Mouse (Mus musculus) layer of hippocampus, adult 6 months (tissue): ENCODE data around the gene Olfr704. TPM values are rescaled to one million over a fixed set of nuclear protein-coding genes. Genes with fewer than 3 reads are reported as not detected.

Source experiments
- long read RNA-seq, 2 experiments: library from polyadenylated mRNA; unstranded; transcript quantifications; one replicate each; pipeline ENCODE4 v2.0.0; 2019 to 2020
- polyA plus RNA-seq: library from polyadenylated mRNA; unstranded; fragments of <200 nt; fragmentation: Nextera tagmentation; gene quantifications from 2 replicates; pipeline ENCODE4 v1.2.3, GENCODE M21; 2021

Gene Olfr704
- polyA plus RNA-seq: not detected in 2 replicates
- long read RNA-seq, experiment 1: 0 reads
- long read RNA-seq, experiment 2: 0 reads

DNA sequence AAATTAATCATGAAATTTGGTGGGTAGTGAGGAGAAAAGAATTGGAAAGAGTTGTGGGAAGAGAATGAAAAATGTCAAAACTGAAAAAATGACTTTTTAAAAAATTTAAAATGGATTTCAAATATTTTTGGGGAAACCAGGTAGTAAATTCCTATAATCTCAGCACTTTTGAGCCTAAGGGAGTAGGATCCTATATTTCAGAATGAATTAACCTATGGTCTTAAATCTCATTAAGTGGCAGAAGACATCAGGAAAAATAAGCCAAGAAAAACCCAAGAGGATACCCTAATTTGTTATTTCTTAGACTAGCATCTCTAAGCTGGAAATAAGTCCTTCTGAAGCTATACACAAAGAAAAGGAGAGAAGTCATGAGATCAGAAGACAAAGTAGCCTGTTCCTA, at the start of gene Olfr704:
Gene Olfr704, plus strand, starts transcription at position 301 of the 400 bp plus-strand sequence.

DNA sequence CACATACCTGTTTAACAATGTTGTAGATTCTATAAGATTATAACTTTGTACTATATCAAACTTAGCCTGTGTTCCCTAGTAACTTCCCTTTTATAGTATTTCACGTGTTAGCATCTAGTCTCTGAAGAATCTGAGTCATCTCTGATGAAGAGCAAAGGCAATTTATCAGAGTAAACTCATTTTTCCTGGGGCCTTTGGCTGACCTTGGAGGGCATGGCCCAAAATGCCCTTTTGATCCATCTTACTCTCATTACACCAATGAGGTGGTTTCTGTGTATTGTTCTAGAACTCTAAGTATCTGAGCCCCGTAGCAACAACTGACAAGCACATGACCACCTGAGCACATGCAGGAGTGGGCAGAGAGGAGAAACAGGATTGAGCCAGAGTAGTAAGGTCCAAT, 49.2 kb upstream of the Olfr704 start, which contains the start of gene Olfr701:
Gene Olfr701, plus strand, starts transcription at position 301 of the 400 bp plus-strand sequence.

DNA sequence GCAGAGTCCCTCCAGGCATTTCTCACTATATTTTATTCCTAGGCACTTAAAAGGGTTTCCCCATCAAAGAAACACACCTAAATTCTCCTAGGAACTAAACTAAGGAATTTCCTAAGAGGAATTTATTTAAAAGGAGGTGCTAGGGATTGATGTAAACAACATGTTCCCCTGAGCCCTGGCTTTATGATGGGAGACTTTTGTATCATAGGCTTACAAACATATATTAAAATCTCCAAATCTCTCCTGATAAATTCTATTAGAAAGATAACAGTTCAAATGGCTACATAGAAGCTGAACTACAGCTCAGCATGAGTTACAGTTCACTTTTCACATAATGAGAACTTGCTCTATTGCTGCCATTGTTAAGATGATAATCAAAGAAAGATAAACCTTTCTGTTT, 29.2 kb upstream of the Olfr704 start, which contains the start of gene Olfr702:
Gene Olfr702, minus strand, starts transcription at position 101 of the 400 bp plus-strand sequence.

DNA sequence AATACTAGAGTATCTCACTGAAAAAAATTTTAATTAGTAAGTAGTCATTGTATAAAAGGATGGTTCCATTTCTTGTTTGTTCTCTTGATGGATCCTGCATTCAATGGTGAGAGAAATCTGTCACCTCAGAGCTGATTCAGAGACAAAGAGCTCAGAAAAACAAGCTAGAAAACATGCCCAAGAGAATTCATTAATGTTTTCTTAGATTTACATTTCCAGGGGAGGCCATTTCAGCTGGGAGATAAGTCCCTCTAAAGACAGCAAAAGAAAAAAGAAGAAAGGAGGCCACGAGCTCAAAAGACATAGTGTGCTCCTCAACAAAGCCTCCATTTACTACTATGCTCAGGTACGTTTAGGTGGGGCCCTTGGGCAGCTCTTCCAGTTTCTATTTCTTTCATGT, 19.9 kb upstream of the Olfr704 start, which contains the start of gene Olfr703:
Gene Olfr703, plus strand, starts transcription at position 301 of the 400 bp plus-strand sequence.

DNA sequence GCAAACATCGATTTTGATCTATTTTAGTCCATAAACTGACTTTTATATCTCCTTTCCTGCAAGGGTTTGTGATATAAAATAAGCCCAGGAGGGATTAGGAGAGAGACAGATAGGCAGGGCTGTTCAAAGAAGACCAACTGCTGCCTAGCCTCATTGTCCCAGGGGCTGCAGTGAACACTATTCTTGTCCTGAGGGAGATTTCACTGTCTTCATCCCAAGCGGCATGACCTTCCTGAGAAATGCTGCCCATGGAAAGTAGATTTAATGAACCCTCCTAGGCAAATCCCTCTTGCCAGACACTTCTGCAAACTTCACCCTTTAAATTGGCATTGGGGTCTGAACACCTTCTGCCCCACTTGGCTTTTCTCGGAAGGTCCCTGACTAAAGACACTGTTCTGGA, 13.8 kb downstream of the Olfr704 start, which contains the start of gene Olfr705:
Gene Olfr705, minus strand, starts transcription at position 101 of the 400 bp plus-strand sequence.

DNA sequence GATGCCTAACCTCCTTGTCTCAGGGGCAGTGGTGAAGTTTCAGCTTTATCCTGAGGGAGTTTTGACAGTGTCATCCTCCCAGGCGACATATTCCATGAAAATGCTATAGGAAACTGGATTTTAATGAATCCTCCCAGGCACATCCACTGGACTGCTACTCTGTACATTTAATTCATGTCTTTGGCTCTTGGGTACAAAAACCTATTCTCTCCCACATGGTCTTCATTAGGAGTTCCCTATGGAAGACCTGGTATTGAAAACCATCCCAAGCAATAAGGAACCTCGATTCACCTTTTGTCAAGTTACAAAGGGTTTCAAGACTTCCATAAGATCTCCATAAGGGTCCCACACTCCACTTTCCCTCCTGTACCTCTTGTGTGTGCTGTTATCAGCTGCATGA, 25.1 kb downstream of the Olfr704 start, which contains the start of gene Olfr706:
Gene Olfr706, minus strand, starts transcription at position 101 of the 400 bp plus-strand sequence.

DNA sequence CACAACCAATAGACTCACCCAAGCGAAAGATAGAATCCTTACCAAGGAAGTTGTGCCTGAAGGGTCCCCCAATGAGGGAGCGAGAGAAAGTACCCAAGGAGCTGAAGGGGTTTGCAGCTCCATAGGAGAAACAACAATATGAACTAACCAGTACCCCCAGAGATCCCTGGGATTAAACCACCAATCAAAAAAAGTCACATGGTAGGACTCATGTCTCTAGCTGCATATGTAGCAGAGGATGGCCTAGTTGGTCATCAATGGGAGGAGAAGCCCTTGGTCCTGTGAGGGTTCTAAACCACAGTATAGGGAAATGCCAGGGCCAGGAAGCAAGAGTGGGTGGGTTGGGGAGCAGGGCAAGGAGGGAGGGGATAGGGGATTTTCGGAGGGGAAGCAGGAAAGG, 38.2 kb downstream of the Olfr704 start, which contains the start of gene Olfr707:
Gene Olfr707, minus strand, starts transcription at position 101 of the 400 bp plus-strand sequence.

DNA sequence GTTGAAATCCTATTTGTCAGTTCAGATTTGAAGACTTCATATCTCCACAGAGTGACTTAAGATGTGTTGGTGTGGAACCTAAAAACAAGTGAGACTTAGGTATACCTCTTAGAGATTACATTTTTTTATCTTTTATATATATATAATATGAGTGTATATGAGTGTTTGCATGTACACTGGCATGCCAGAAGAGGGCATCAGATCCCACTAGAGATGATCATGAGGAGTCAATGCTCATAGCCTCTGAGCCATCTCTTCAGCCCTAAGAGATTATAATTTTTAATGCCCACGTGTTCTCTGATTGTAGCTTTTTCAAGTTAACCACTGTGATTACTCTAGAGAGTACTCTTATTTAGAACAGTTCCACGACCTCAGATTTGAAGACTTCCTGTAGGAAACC, 44.7 kb downstream of the Olfr704 start, which contains the start of gene Olfr1532-ps1:
Gene Olfr1532-ps1, plus strand, starts transcription at position 326 of the 400 bp plus-strand sequence.

Other genes with a start within 250 kb of the Olfr704 start
- gene Olfr693, start 182.6 kb upstream of the Olfr704 start, polyA plus RNA-seq: not detected in 2 replicates
- gene Olfr694, start 171.4 kb upstream of the Olfr704 start, polyA plus RNA-seq: not detected in 2 replicates
- gene Olfr695, start 146.8 kb upstream of the Olfr704 start, polyA plus RNA-seq: not detected in 2 replicates
- not detected in 2 replicates for gene Olfr697, start 120.7 kb upstream of the Olfr704 start, polyA plus RNA-seq
- not detected in 2 replicates for gene Olfr698, start 107.8 kb upstream of the Olfr704 start, polyA plus RNA-seq
- gene Olfr699, start 70.0 kb upstream of the Olfr704 start, polyA plus RNA-seq: not detected in 2 replicates
- not detected in 2 replicates for gene Olfr700, start 54.4 kb upstream of the Olfr704 start, polyA plus RNA-seq
- gene Olfr701, start 49.1 kb upstream of the Olfr704 start, polyA plus RNA-seq: not detected in 2 replicates
- not detected in 2 replicates for gene Olfr702, start 29.3 kb upstream of the Olfr704 start, polyA plus RNA-seq
- not detected in 2 replicates for gene Olfr703, start 19.8 kb upstream of the Olfr704 start, polyA plus RNA-seq
- not detected in 2 replicates for gene Olfr705, start 13.7 kb downstream of the Olfr704 start, polyA plus RNA-seq
- not detected in 2 replicates for gene Olfr706, start 25.0 kb downstream of the Olfr704 start, polyA plus RNA-seq
- not detected in 2 replicates for gene Olfr707, start 38.1 kb downstream of the Olfr704 start, polyA plus RNA-seq
- gene Olfr1532-ps1, start 44.8 kb downstream of the Olfr704 start, polyA plus RNA-seq: not detected in 2 replicates
- gene Olfr709-ps1, start 69.0 kb downstream of the Olfr704 start, polyA plus RNA-seq: not detected in 2 replicates
- gene Olfr710, start 85.1 kb downstream of the Olfr704 start, polyA plus RNA-seq: not detected in 2 replicates
- gene Olfr6, start 100.8 kb downstream of the Olfr704 start, polyA plus RNA-seq: not detected in 2 replicates
- not detected in 2 replicates for gene Olfr711, start 112.3 kb downstream of the Olfr704 start, polyA plus RNA-seq
- not detected in 2 replicates for gene Olfr2, start 142.9 kb downstream of the Olfr704 start, polyA plus RNA-seq
- not detected in 2 replicates for gene Olfr713, start 168.0 kb downstream of the Olfr704 start, polyA plus RNA-seq
- gene Olfr714, start 207.8 kb downstream of the Olfr704 start, polyA plus RNA-seq: not detected in 2 replicates
- gene Olfr17, start 230.0 kb downstream of the Olfr704 start, polyA plus RNA-seq: not detected in 2 replicates
- gene Olfr715b, start 247.2 kb downstream of the Olfr704 start, polyA plus RNA-seq: not detected in 2 replicates